Mouse (Mus musculus) spleen, embryonic (tissue): ENCODE measurements around the gene Vcpkmt.
"Not testable (repeated sequence)": the region's sequence is repeated elsewhere in the genome, so short reads cannot be mapped to it uniquely, and the experiment has no call there.

Experiments
- CTCF ChIA-PET: fragments of 350-600 bp; sonication (Branson Sonifier 250); formaldehyde crosslinking; loops from one replicate; lab custom pipeline; 2022; lab: Charles Lee

Vcpkmt gene

DNA sequence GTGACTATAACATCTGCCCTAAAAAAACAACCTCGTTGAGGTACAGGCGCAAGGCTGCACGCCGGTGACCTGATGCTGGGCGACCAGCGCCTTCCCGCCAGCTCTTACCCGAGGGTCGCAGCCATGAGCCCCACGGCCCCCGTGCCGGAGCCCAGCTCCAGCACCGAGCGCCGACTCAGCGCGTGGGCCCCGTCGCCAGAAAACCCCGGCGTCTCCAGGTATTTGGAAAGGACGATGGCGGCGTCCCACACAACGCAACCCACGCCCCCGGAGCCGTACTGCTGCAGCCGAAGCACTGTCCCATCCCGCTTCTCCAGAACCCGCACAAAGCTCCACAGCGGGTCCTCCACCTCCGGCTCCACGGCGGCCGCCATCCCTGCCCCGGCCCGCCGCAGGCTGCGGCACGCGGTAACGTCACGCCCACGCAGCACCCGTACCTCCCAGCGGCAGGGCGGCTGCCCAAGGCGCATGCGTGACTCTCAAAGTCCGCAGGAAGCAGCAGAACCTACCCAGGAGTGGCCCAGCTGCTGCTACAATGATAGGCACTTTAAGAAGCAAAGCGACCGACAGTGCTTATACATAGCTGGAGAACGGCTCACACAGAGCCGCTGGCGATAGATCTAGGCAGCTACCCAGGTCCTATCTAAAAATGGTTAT lies at the start of gene Vcpkmt:
Gene Vcpkmt, minus strand, starts transcription at position 416 of the 657 bp plus-strand sequence.
- CTCF ChIA-PET = interaction anchor here (0.6 to 0.7 kb wide), 2 partner anchors 213 to 227 kb away, joined by 3 to 5 read pairs; no protein-coding TSS in a partner anchor

DNA sequence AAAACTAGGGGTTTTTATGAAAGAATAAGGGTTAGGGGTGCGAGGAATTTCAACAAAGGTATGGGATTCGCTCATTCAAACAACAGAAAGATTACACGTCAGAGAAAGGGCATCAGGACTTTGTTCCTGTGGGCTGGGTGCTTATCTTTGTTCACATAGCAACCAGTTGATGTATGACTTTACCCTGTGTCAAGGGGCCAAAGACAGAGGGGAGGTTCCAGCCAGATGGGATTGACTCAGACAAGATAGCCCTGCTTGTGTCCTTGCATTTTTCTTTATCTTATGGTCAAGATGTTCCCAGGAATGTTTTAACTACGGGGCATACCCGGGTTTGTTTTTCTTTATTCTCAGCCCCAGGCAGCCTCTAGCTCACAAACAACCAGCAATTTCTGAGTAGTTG lies 35.8 kb upstream of the Vcpkmt start:
- CTCF ChIA-PET = not testable (repeated sequence)

DNA sequence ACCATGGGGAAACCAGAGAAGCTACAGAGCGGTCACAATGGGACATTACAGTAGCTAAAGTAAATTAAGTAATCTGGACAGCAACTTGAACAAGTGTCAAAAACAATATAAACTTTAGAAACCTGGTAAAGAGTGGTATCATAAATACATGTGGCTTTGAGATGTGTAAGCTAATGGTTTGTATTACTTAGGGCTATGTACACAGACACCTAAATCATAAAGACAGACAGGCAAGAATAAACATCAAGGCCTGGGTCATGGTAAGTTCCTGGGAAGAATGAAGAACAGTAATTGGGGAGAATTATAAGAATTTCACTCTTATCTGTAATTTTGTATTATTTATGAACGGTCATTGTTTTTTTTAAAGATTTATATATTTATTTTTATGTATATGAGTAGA lies 21.5 kb upstream of the Vcpkmt start:
- CTCF ChIA-PET = no interaction called here

DNA sequence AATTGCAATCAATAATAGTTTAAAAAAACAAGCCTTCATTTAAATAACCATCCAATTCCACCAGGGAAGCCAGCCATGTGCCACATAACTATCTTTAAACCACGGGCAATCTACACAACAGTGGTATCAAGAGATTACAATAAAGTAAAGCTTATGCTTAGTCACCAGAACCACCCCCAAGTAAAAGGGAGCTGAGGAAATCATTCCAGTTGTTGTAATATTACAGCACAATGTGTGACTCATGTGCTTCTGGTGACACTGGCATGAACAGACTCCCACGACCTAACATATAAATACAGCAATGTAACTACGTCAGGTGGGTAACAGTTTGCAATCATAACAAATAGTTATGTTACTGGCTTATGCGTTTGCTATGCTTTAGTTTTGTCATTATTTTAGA lies 14.6 kb upstream of the Vcpkmt start:
- CTCF ChIA-PET = no interaction called here

DNA sequence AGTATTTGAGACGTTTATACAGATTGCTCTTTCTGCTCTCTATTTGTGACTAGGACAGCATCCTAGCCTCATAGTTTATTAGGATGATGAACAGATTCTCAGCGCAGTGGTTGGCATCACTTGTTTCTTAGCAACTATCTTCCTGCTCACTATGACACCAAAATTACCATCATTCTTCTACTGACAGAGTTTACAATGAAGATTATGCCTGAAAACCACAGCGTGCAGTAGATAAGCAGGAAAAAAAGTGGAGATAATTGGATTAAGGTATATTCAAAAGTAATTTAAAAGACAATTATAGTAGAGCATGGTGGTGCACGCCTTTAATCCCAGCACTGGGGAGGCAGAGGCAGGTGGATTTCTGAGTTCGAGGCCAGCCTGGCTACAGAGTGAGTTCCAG lies 10.3 kb upstream of the Vcpkmt start:
- CTCF ChIA-PET = no interaction called here

DNA sequence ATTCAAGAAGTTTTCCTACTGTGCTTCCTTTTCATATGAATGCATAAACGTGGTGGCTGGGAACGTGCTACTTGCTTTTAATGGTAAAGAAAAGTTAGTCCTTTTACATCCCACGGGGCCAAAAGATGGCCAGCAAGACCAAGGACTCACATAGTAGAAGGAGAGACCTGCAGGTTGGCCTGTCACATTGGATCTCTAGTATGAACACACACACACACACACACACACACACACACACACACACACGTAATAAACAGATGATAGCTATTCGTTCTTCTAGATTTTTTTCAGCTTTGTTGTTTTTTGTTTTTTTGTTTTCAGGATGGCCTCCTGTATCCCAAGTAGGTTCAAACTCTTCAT lies 422 bp upstream of the Vcpkmt start:
- CTCF ChIA-PET = no interaction called here

DNA sequence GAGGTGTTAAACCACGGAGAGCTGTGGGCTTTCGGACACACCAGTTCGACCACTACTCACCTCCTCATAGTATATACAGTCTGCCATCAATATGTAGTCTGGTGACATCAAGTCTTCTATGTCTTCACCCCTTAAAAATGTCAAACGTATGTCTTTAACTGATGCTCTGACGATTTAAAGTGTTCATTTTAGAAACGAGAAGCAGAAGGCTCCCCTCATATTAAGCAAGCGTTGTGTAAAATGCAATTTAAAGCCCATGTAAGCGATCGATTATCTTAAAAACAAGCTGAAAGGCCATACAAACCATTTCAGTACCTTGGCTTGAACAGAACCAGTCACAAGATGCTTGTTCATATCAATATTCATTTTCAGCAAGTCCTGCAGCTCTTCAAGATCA lies 614 bp downstream of the Vcpkmt start:
- CTCF ChIA-PET = interaction anchor here (0.6 to 0.7 kb wide), 2 partner anchors 212 to 226 kb away, joined by 3 to 5 read pairs; no protein-coding TSS in a partner anchor

DNA sequence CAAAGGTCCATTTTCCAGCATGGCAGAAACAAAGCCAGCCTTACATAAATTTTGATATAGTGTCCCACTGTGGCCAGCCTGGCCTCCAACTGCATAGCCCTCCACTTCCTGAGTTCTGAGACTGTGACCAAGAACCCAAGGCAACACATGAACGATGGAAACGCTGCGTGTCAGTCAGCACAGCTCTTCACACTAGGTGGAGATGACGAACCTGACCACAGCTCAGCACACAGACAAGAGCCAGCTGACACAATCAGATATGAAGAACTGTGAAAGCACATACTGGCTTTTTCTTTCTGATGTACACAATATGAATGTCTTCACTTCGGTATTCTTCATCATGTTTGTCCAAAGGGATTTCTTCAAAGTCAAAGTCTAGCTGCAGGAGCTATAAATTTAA lies 3.2 kb downstream of the Vcpkmt start:
- CTCF ChIA-PET = no interaction called here

DNA sequence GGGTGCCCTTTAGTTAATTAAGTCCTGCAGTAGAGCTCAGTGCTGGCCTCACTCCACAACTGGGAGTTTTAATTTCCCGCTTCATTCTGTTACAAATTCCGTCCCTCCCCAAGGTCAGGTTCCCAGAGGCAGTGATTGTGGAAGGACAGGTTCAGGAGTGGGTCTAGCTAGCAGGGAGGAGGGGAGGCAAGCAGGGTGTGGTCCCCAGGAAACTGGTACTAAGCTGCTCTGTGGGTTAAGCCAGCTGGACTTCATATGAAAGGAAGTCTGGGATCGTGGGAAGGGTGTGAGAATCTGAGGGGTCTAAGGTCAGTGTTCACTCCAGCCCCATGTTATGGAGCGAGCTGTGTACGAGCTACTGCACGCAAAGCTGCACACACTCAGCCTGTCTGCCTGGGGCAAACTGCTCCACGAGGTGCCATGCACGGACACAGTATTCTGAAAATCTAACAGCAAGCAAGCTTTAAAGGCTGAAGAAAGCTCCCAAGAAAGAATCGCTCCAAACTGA lies 6.7 kb downstream of the Vcpkmt start:
- CTCF ChIA-PET = interaction anchor here (0.5 to 0.6 kb wide), 2 partner anchors 199 to 219 kb away, joined by 3 read pairs; partner anchors contain the start of gene Nemf

DNA sequence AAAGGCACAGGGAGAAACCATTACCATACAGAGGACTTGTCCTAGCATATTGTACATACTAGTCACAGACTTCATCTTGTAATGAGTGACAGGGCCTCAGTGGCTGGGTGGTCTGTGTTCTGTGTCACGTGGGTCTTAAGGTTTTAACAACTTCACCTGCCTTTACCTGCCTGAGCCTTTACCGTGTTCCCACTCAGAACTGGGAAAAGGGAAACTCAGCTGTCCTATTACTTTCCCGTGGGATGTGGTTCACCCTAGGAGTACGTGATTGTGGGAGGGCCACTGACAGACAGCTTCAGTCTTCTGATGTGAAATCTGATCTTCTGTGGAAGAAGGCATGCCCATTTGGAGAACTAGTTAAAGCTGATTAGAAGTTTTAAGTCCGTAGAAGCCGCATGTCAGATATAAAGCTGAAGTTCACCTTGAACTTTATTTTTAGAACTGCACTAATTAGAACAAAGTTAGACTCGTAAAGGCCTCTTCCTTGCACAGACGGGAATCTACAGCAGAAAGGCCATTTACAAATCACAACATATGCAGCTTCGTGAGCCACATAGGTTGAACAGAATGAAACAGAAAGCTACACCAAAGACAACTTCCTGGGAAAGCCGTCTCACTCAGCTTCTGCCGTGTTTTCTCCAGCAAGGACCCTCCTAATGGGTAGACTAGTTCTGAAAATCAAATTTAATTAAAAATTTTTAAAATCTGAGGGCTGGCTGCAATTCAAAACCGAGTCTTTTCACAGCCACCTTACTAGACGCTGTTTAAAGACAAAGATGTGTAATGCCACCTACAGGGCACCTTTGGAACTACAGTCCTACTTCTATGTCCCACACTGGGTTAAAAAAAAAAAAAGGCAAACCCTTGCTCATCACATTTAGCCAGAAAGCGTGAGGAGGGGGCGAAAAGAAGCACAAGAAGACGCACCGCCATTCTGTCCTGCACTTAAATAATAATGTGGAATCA lies 8.6 kb downstream of the Vcpkmt start:
- CTCF ChIA-PET = interaction anchor here (0.6 kb wide), 2 partner anchors 222 to 409 kb away, joined by 7 read pairs; no protein-coding TSS in a partner anchor

DNA sequence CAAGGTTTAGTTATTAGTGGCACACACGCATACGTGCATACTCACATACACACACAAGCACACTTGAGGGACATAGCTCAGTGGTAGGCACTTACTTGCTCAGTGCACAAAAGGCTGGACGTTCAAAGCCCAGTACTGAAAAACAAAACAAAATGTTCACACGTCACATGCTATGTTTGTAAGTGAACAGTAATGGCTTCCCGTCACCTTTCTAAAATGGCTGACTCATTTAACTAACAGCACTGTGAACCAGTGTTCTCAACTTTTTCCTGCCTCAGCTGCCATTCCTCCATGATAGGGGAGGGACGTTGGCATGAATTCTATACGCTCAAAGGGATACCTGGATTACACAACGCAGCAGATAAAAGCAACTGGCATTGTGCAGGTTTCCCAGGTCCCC lies 9.6 kb downstream of the Vcpkmt start:
- CTCF ChIA-PET = no interaction called here

DNA sequence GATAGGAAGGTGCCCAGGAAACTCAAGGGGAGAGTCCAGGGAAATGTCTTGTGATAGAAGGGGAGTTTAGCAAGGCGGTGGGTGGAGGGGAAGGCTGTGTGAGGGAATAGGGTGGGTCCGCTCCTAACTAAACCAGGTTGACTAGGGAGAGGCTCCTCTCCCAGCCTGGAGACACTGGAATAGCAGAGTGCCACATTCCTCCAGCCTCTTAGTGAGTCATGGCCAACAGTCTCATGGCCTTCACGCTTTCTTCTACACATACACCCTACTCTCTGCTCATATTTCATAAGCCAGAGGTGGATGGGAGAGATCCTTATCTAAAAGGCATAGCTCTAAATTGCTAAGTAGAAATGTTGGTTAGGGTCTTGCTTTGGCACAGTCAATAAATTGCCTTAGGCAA lies 12.9 kb downstream of the Vcpkmt start:
- CTCF ChIA-PET = no interaction called here

DNA sequence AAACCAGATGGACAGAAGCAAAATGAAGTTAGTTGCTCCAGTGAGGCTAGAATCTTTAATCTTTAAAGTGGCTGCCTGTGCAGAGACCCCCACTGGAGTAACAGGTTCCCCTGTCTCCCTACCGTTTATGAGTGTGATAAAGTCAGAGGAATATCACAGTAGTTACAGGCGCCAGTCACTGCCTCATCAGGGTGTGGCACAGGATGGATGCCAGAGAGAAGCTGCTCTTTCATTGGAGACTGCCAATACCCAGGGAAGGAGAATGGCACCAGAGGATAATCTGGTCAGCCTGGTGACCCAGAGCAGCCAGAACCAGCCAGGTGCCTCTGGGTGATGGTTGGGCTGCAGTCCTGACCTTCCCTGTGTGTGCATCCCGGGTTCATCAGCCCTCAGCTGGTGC lies 14.6 kb downstream of the Vcpkmt start:
- CTCF ChIA-PET = no interaction called here

DNA sequence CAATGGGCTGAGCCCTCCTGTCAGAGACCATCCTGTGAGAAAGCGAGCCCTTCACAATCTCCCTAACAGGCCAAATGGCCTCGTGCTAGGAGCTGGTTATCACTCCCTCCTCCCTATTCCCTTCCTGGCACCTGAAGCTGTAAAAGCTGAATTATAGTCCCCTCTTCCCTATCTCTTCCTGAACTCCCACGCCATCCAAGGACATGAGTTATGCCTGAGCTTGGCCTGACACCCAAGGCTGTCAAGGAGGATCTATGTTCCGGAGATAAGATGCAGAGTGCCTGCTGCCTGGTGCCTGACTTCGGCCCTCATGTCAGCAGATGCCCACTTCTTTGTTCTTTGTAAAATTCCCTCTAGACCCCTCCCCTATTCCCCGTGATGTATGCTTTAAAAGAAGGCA lies 21.8 kb downstream of the Vcpkmt start:
- CTCF ChIA-PET = not testable (repeated sequence)

DNA sequence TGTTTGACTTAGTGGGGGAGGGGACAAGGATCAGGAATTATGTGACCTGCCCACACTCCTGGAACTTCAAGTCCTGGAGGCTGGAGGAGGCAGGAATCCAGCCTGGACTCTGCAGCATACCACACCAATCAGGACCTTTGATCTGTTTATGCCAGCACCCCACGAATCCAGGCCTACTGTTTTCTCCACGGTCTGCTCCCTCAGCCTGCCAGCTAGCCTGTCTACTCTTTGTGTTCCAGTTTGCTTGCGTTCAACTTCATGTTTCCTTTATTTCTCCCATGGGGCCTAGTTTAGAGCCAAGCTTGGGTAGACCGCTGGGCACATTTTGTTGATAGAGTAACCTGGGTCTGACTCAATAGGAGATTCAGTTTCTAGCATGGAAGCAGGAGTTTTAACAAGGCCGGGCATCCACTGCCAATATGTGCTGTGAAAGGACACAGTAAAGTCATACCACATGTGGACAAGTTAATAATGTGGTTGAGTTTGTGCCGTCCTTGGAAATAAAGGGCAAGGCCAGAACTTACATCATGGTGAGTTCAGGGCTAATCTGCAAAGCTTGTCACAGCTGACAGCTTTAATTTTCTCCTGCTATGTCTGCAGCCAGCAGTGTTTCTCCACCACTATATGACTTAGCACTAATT lies 26.5 kb downstream of the Vcpkmt start:
- CTCF ChIA-PET = no interaction called here

DNA sequence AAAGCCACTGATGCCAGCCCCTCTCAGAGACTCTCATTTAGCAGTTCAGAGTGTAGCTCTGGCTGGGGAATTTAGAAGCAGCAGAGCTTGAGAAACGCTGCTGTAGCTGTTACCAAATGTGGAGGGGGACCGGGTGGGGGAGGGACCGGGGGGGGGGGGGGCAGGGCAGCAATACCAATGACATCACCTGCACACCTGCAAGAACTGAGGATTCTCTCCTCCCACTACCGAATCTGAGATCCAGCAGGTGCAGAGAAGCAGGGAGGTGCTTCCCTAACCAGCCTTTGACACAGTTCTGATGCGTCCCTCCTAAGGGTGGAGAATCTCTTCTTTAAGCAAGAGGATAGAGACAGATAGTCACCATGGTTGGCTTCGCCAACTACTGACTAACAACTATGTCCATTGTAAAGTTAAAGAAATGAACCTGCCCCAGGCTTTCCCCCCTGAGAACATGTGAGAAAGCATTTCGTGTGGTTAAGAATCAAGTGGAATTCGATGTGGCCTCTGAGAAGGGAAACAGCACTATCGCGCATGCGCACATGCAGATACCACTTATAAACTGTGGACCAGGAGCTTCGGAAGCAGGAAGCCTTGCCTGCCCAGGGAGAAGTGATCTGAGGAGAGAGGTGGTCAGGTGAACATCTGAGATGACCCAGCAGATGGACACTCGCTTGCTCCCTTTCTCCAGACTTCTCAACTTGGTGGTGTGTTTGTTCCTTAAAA lies 37.2 kb downstream of the Vcpkmt start:
- CTCF ChIA-PET = interaction anchor here (0.5 to 0.7 kb wide), 5 partner anchors 21 to 176 kb away, joined by 3 to 7 read pairs (median 4); no protein-coding TSS in a partner anchor

DNA sequence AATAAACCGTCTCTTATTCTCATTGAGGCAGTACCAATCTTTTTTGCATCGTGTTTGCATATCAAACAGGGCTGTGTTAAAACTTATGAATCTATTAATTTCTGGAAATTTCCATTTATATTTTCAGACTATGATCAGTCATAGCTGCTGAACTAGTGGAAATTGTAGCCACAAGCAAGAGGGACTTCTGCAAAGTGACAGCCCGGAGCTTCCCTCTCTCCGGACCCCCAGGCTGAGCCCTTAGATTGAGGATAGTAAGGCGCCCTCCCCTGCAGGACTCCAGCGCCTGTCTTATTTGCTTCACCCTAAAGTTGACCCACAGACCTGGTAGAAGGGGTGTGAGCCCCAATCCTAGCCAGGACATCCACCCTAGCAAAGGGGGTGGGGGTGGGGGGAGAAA lies 37.8 kb downstream of the Vcpkmt start:
- CTCF ChIA-PET = interaction anchor here (0.5 to 0.6 kb wide), 4 partner anchors 22 to 175 kb away, joined by 3 to 7 read pairs (median 4); no protein-coding TSS in a partner anchor

DNA sequence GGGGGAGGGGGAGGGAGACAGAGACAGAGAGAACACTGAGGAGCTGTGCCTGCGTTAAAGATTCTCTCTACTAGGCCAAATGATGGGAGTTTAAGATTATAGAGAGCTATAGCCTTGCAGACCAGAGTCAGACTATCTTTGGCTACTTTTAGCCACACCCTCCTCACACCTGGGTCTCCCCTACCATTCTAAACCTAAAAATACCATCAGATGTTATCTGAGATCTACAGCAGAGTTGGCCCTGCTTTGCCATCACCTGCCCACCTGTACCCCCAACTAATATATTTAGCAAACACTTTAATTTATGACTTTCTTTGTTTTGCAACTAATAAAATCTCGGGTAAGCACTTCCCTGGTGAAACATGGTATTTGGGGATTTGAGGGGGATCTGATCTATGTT lies 38.3 kb downstream of the Vcpkmt start:
- CTCF ChIA-PET = no interaction called here

DNA sequence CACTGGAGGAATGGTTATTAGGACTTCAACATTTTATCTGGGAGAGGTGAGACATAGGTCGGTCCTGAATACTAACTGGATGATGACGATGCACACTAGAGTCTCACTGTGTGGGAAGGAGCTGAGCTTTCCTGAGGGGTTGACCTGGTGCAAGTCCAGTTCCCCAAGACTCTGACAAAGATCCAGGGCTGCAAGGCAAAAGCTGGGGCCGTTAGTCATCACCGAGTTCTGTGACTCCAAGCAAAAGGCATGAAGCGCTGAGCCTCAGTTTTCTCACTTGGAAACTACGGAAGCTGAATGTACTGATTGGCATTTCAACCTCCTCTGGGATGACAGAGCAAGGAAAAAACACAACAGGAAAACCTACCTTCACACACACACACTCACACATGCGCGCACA lies 40.5 kb downstream of the Vcpkmt start:
- CTCF ChIA-PET = interaction anchor here (0.6 kb wide), 2 partner anchors 21 to 97 kb away, joined by 3 to 14 read pairs; no protein-coding TSS in a partner anchor

DNA sequence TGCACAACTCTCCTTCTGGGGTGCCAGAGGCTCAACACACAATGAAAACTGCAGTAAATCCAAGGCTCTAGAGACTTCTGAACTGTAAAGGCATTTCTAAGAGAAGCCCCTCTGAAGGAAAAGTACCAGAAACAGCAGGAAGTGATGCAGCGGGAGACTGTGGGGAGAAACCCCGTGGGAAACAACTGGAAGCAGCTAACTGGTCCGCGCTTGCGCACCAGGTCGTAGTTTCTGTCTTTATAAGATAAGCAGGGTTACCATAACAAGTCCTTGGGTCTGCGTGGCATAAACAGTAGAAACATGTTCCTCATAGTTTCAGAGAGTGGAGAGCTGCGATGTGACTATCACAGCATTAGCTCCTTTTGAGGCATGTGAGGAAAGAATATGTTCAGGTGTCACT lies 41.2 kb downstream of the Vcpkmt start:
- CTCF ChIA-PET = interaction anchor here (0.6 kb wide), 1 partner anchor 96 kb away, joined by 3 read pairs; no protein-coding TSS in a partner anchor

DNA sequence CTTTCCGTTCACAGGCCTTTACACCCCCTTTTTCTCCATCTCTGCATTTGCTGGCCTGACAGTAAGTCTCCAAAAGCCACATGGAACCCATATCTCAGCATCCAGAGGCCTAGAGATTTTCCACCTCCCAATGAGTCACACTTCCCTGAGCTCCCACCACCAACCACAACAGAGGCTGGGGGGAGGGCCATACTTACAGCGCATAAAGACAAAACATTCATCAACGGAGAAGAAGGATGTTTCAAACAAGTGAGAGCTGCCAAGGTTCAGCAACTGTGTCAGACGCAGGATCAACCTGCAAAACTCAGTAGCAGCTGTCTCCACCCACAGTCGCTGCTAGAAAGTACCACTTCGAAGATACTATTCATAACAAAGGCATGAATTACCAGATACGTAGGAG lies 43.5 kb downstream of the Vcpkmt start:
- CTCF ChIA-PET = interaction anchor here (1.4 kb wide), 1 partner anchor 173 kb away, joined by 3 read pairs; no protein-coding TSS in a partner anchor
